Comparison of ENCODE assay signal across 8 mouse cellular contexts in the genomic region with DNA sequence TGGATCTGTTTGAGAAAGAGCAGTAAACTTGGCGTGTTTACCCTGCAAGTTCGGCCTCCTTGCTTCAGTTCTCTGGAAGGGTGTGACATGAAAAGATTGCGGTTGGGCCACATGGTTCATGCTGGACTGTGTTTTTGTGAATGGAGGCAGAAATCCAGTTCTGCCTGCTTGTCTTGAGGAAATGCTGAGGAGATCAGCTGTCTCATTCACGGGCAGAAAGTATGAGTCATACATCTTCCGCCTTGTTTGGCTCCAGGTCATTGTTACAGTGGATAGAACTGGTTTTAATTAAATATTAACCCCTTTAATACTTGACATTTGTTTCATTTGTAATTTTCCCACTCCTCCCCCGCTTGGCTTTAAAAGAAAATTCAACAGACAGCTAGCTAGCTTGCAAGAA. TPM values are rescaled to one million over a fixed set of nuclear protein-coding genes. Genes with fewer than 3 reads are reported as not detected.
DNase-seq lines count a peak whose midpoint lies in the region; ATAC-seq and TF ChIP-seq lines count a peak whose summit lies in the region.

No protein-coding gene starts in this region.

- H3K27me3 ChIP-seq in intestine, embryonic 16.5 days (replicated peaks; ENCODE audit: control insufficient read depth, insufficient read depth, low read length), result no peaks in the 10 kb centered on the region
- no peaks in the 10 kb centered on the region for H3K27me3 ChIP-seq in lung, postnatal 0 days (replicated peaks; ENCODE audit: insufficient read depth, low read length)

- no peak overlapping the region for H3K4me3 ChIP-seq in intestine, embryonic 16.5 days (ENCODE audit: low read length)
- no peak overlapping the region for H3K4me3 ChIP-seq in lung, postnatal 0 days (ENCODE audit: low read depth, low read length)

- H3K4me1 ChIP-seq in intestine, embryonic 16.5 days (ENCODE audit: control insufficient read depth, insufficient read depth, low read length), result 0 out of 2 replicates have a peak, but pooled peaks cover 3% of the 10 kb centered on the region
- H3K4me1 ChIP-seq in lung, postnatal 0 days (ENCODE audit: insufficient read depth, low read depth, low read length), result peaks cover 4% of the 10 kb centered on the region; the same call in 1 of the 2 replicates

- H3K9ac ChIP-seq in intestine, embryonic 16.5 days (ENCODE audit: low read depth, low read length), result no peak overlapping the region
- no peak overlapping the region for H3K9ac ChIP-seq in lung, postnatal 0 days (replicated peaks; ENCODE audit: low read depth)

- H3K36me3 ChIP-seq in intestine, embryonic 16.5 days (ENCODE audit: control insufficient read depth, insufficient read depth, low read length), result no peaks in the 10 kb centered on the region
- H3K36me3 ChIP-seq in lung, postnatal 0 days (ENCODE audit: insufficient read depth, low read length), result no peaks in the 10 kb centered on the region

- TF ChIP-seq EP300 in lung, postnatal 0 days (IDR thresholded peaks at IDR 0.05), result peak; percentile 59

- TF ChIP-seq CTCF in lung, postnatal 0 days (IDR thresholded peaks at IDR 0.05), result no peak

- no peaks in the 10 kb centered on the region for H3K9me3 ChIP-seq in intestine, embryonic 16.5 days (ENCODE audit: control insufficient read depth, low read length)
- H3K9me3 ChIP-seq in lung, postnatal 0 days (ENCODE audit: low read length), result no peaks in the 10 kb centered on the region

- peak; percentile 95 for ATAC-seq in intestine, embryonic 16.5 days
- ATAC-seq in lung, postnatal 0 days, result peak; percentile 94

- peak overlapping the region; percentile 33 for H3K4me2 ChIP-seq in intestine, embryonic 16.5 days (ENCODE audit: low read depth, low read length)
- peak overlapping the region; percentile 35 for H3K4me2 ChIP-seq in lung, postnatal 0 days (replicated peaks; ENCODE audit: low read depth, low read length)

- 16% methylated on average over 6 of the region's 6 CpGs for WGBS in intestine, embryonic 16.5 days
- WGBS in lung, postnatal 0 days, result 11% methylated on average over 6 of the region's 6 CpGs

- H3K27ac ChIP-seq in intestine, embryonic 16.5 days (ENCODE audit: low read length), result no peak overlapping the region
- H3K27ac ChIP-seq in lung, postnatal 0 days (ENCODE audit: low read length), result 0 out of 2 replicates have a peak overlapping the region, but pooled peaks have one; percentile 32

- DNase-seq in embryo, embryonic 10 days (ENCODE audit: low spot score), result peak; percentile 15
- DNase-seq in embryo, embryonic 9.5 days (ENCODE audit: extremely low spot score), result no peak
- peak; percentile 73 for DNase-seq in urinary bladder, postnatal 14 days (ENCODE audit: low spot score)
- DNase-seq in urinary bladder, adult 2 months (ENCODE audit: low spot score), result no peak
- DNase-seq in gastrocnemius, postnatal 36 days, result peak; percentile 4 to 21
- DNase-seq in lung, postnatal 0 days (ENCODE audit: low spot score), result peak; percentile 90
- no peak for DNase-seq in thymus, postnatal 14 days

- intact Hi-C loops in gastrocnemius, postnatal 36 days (cut with DNase I), result no loop called here

RNA-seq across cellular contexts. Expression of a gene that starts 9.4 kb away (rescaled TPM):
- polyA plus RNA-seq in urinary bladder, adult 2 months (2012; rRNA removed), result 3.3 and 4.1 TPM in 2 replicates
- 1 to 10 TPM; 6.1 to 6.6 TPM for total RNA-seq in gastrocnemius, postnatal 36 days (2021)
- 29.0 and 31.6 TPM in 2 replicates for polyA plus RNA-seq in intestine, embryonic 16.5 days (2015; fragmentation: Nextera tagmentation; extraction: Ambion mirVana)
- polyA plus RNA-seq in lung, postnatal 0 days (2015; fragmentation: Nextera tagmentation; extraction: Ambion mirVana), result 22.0 and 23.0 TPM in 2 replicates

Comparison
In these comparisons a context has a peak if more than half of its experiments do, and no peak if none do; other contexts are left out.
1. DNase-seq: peak in embryo, embryonic 10 days (single experiment), urinary bladder, postnatal 14 days (single experiment), gastrocnemius, postnatal 36 days (2 of 2) and lung, postnatal 0 days (single experiment); none in embryo, embryonic 9.5 days (single experiment), urinary bladder, adult 2 months (single experiment) and thymus, postnatal 14 days (single experiment).